Mouse (Mus musculus): ENCODE results near the gene Rcbtb2. TPM values are rescaled to one million over a fixed set of nuclear protein-coding genes. Genes with fewer than 3 reads are reported as not detected.

Rcbtb2 gene
- total RNA-seq, 2 experiments from 2014 or later: 19.1 to 20.6 TPM

DNA sequence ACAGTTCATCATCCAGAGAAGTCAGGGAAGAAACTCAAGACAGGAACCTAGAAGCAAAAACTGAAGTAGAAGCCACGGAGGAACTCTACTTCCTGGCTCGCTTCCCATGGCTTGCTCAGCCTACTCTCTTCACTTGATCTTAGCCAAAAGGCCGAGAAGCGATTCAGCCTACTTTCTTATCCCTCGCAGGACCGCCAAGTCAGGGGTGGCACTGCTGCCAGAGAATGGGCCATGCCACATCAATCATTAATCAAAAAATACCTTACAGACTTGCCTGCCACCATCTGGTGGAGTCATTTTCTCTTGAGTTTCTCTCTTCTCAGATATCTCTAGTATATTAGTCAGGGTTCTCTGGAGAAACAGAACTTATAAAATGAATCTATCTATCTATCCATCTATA, 42.3 kb downstream of the Rcbtb2 start:
- TF ChIP-seq CTCF (IDR thresholded peaks at IDR 0.05): no peak
- intact Hi-C loops (cut with DNase I): no loop called here
- H3K4me3 ChIP-seq: no peak overlapping the region
- H3K27ac ChIP-seq: no peak overlapping the region
- DNase-seq (ENCODE audit: extremely low spot score in 1 of 2, low spot score in 2 of 2): no peak

DNA sequence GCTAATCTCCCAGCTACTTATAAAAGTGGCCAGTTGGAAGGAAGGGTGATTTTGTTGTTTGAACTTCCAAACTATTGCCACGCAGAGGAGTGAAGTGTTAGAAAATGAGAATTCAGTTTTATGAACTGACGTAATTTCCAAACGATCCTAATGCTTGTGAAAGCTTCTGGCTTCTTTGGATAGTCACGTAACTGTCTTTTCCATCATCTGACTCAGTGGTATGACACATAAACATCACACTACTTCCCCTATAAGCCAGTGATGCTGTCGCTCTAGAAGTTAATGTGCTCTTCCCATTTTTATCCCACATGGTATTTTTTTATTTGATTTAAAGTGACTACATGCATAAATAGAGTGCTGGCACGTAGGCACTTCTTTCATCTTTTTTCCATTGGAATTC, 45.8 kb downstream of the Rcbtb2 start:
- no peak overlapping the region for H3K4me3 ChIP-seq
- H3K27ac ChIP-seq: no peak overlapping the region
- no peak for DNase-seq (ENCODE audit: extremely low spot score in 1 of 2, low spot score in 2 of 2)
- no peak for TF ChIP-seq CTCF (IDR thresholded peaks at IDR 0.05)
- intact Hi-C loops (cut with DNase I): no loop called here

DNA sequence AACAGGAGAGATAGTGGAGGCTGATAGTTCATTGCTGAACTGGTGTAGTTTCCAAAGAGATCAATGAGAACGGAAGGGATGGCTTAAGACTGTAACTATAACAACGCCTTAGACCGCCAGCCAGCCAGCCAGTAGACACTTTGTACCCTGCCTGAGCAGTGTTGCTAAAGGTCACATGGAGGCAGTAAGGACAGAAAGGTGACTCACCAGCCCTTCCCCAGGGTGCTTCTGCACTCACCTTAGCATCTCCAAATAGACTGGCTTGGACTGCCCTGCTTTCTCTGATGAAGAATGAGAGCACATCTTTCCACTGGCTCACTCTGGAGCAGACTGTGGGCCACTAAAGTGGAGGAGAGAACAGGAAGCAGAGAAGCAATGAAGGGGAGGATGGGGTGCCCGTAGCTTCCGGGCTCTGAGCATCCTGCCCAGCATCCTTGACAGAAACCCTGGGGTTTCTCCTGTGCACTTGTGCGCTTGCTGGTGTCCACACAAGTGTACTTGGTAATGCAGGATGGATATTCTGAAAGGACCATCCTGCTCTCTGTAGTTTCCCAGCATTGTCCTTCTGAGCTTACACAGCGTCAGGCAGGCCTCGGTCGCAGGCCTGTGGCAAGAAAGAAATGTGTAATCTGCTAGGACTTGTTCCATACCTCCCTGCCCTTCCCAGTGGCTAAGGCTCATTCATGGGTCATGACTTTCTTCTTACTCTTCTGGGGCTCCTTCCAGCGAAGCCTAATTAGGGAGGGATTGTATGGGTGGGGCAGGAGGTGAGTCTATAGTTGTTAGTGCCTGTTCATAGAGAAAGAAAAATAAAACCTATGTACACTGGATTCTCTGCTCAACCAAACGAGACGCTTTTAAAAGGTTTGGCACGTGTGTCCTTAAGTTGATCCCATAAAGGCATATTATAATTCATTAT, 47.3 kb downstream of the Rcbtb2 start:
- TF ChIP-seq CTCF (IDR thresholded peaks at IDR 0.05): no peak
- intact Hi-C loops (cut with DNase I): no loop called here
- H3K27ac ChIP-seq: no peak overlapping the region
- DNase-seq (ENCODE audit: extremely low spot score in 1 of 2, low spot score in 2 of 2): no peak
- no peak overlapping the region for H3K4me3 ChIP-seq

DNA sequence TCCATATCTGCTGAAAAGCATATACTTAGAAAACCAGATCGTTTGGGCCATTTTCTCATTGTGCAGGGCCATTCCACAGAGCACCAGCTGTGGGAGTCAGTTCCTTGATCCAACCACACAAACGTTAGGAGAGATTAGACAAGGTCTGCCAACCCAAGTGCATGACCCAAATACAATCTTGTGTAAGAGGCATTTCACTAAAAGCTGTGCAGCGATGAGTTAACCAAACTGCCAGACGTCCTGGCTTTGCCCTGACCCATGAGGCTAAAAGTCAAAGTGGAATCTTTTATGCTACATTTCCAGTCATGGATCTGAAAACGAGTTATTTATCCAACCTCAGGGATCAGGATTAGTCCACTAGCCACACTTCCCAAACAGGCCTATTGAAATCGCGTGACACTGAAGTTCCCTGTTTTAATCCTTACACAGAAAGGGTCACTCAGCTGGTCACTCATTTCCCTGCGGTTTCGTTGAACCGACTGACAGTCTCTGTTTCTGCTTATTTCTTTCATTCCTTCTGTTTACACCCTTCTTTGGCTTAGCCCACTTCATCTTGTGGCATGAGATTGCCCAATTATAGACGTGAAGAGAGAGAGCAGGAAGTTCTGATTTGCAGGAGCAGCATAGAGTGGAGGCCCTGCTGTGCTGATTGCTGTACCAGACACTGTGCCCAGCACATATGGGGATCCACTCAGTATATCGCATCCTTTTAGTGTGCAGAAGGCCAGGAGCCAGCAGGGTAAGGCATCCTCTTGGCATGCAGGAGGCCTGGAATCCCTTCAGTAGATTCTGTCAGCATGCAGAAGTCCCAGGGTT, 49.6 kb downstream of the Rcbtb2 start:
- no peak for DNase-seq (ENCODE audit: extremely low spot score in 1 of 2, low spot score in 2 of 2)
- no peak overlapping the region for H3K27ac ChIP-seq
- no peak for TF ChIP-seq CTCF (IDR thresholded peaks at IDR 0.05)
- no peak overlapping the region for H3K4me3 ChIP-seq
- intact Hi-C loops (cut with DNase I): no loop called here

DNA sequence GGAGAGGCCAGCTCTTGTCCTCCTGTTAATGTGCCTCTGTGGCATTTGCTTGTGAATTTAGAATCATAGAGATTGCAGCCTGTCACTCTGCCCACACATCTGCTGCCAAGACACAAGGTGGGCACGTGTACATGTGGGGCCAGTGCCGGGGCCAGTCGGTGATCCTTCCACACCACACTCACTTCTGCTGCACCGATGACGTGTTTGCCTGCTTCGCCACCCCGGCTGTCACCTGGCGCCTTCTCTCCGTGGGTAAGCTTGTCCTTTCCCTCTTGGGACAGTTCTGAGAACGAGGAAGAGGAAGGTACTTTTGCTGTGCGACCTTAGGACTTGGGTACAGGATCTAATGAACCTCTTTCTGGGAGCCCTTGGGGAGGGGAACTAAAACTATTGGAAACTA, 50.8 kb downstream of the Rcbtb2 start:
- H3K27ac ChIP-seq: peak overlapping the region; percentile 36; the same call in 1 of the 2 replicates
- H3K4me3 ChIP-seq: no peak overlapping the region
- intact Hi-C loops (cut with DNase I): no loop called here
- no peak for DNase-seq (ENCODE audit: extremely low spot score in 1 of 2, low spot score in 2 of 2)
- TF ChIP-seq CTCF (IDR thresholded peaks at IDR 0.05): no peak

DNA sequence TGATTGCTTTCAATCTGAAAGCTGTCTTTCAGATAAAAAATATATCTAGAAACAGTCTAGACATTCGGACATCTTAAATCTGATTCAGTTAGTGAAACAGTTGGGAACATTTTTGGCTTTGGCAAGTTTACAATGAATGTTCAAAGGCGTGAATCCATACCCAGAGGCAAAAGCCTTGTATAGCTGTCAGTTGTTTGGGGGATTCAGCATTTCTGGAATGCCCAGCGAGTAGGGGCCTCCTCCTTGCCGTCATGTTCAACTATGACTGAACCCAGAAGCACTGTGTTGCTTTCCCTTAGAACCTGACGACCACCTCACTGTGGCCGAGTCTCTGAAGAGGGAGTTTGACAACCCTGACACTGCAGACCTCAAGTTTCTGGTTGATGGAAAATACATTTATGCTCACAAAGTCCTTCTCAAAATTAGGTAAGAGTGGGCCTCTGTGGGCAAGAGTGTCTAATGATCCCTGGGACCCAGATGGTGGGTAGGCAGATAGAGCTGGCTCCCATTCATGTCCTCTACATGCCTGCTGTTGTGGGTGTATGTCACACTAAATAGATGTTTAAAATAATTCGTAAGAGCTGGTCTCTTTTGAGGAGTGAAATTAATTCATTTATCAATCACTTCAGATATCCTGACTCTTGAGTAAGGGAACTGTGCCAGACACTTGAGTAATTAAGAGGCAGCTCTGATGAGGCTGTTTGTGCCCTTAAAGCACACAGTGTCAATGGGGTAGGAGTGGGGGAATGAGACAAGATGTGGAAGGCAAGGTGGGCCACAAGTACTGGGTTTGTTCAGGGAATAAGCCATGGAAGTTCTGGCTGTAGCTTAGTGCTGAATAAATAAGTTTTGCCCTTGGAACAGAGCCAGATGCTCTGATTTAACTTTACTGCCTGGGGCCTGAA, 51.5 kb downstream of the Rcbtb2 start:
- H3K27ac ChIP-seq: peak overlapping the region; percentile 36; the same call in 1 of the 2 replicates
- TF ChIP-seq CTCF (IDR thresholded peaks at IDR 0.05): no peak
- intact Hi-C loops (cut with DNase I): no loop called here
- no peak for DNase-seq (ENCODE audit: extremely low spot score in 1 of 2, low spot score in 2 of 2)
- no peak overlapping the region for H3K4me3 ChIP-seq

DNA sequence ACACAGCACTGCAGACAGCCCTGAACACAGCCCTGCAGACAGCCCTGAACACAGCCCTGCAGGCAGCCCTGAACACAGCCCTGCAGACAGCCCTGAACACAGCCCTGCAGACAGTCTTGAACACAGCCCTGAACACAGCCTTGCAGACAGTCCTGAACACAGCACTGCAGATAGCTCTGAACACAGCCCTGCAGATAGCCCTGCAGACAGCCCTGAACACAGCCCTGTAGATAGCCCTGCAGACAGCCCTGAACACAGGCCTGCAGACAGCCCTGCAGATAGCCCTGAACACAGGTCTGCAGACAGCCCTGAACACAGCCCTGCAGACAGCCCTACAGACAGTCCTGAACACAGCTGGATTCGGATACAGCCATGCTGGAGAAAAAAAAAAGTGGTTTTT, 52.2 kb downstream of the Rcbtb2 start:
- no peak overlapping the region for H3K27ac ChIP-seq
- no peak for TF ChIP-seq CTCF (IDR thresholded peaks at IDR 0.05)
- no peak overlapping the region for H3K4me3 ChIP-seq
- DNase-seq (ENCODE audit: extremely low spot score in 1 of 2, low spot score in 2 of 2): no peak
- intact Hi-C loops (cut with DNase I): no loop called here

DNA sequence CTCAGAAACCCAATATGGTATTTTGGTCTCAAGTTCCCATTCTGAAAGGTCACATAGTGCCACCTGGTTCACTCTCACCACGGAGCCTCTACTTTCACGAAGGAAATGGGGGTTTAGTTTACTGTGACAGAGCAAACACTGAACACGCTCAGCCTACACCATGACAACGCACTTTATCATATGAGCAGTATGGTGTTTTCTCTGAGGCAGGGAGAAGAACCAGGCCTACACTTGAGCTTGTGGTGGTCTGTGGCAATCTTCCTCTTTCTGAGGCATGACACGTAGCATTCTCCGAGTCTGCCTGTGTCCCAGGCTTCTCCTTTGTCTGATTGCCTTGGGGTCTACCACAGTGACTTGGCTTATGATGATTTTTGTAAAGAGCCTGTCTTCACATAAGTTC, 53.0 kb downstream of the Rcbtb2 start:
- TF ChIP-seq CTCF (IDR thresholded peaks at IDR 0.05): no peak
- Histone ChIP-seq H3K27ac (no peak overlapping the region), H3K4me3 (no peak overlapping the region)
- no peak for DNase-seq (ENCODE audit: extremely low spot score in 1 of 2, low spot score in 2 of 2)
- intact Hi-C loops (cut with DNase I): no loop called here

DNA sequence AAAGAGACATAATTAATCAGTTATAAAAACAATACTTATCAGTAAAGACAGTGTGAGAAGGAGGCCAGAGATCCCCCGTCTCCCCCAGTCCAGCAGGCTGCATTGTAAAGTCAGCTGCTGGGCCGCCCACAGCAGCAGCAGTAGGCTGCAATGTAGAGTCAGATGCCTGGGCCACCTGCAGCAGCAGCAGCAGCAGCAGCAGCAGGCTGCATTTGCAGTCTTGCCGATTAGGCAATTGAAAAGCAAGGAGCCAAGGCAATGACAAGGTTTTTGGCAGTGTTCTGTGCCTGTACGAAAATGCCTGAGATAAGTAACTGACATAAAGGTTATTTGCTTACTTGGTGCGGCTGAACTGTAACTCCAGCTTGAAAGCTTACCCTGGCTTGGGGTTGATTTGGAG, 53.4 kb downstream of the Rcbtb2 start:
- Histone ChIP-seq H3K27ac (no peak overlapping the region), H3K4me3 (no peak overlapping the region)
- intact Hi-C loops (cut with DNase I): no loop called here
- no peak for DNase-seq (ENCODE audit: extremely low spot score in 1 of 2, low spot score in 2 of 2)
- TF ChIP-seq CTCF (IDR thresholded peaks at IDR 0.05): no peak

DNA sequence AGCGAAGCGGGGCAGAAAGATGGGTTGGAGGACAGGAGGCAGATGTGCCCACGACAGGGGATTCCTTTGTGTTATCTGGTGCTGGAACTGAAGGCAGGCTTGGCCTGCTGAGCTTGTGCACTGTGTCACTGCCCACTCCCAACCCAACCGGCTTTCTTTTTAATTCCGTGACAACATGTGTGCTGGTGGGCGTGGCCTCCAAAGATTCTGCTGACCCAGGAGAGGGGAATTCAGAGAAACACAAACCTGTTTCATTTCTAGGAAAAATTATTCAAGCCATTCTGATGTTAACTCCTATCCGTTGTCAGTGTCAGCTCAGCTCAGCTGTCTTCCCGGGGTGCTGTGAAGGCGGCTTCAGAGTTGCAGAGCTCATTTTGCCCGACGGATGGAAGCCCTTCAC, 55.1 kb downstream of the Rcbtb2 start:
- no peak for TF ChIP-seq CTCF (IDR thresholded peaks at IDR 0.05)
- no peak overlapping the region for H3K4me3 ChIP-seq
- intact Hi-C loops (cut with DNase I): no loop called here
- no peak overlapping the region for H3K27ac ChIP-seq
- DNase-seq (ENCODE audit: extremely low spot score in 1 of 2, low spot score in 2 of 2): no peak

DNA sequence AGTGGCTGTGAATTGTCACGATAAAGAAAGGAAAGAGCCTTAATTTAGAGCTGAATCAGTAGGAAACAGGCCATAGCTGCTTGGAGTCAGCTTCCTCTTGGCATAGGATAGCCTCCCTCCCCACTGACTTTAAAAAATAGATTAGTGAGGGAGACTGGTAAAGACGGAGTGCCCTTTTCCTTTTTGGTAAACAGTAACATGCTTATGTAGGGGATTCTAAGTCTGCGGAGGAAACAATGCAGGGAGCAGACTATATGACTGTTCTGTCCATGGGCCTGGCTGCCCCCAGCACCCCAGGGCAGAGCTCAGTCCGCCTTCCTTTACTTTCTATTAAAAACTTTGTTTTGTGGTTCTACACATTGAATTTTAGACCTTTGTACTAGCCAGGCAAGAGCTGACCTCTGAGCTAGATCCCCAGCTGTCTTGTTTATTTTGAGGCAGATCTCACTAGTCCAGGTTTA, 56.4 kb downstream of the Rcbtb2 start:
- TF ChIP-seq CTCF (IDR thresholded peaks at IDR 0.05): no peak
- intact Hi-C loops (cut with DNase I): no loop called here
- DNase-seq (ENCODE audit: extremely low spot score in 1 of 2, low spot score in 2 of 2): no peak

More for the DNA sequence above, 56.4 kb downstream of the Rcbtb2 start:
- Histone ChIP-seq H3K4me3 (no peak overlapping the region), H3K27ac (no peak overlapping the region)
